Mouse (Mus musculus) CH12.LX (cell line): ENCODE results near the gene Klhdc2.

Source experiments
- CHD1 ChIP-seq: IDR thresholded peaks from 2 replicates; pipeline ENCODE4 v1.6.1; 2012; ENCODE audit warnings: low read depth, low read length, improper control_type of control experiment, inconsistent platforms
- CTCF ChIP-seq, 2 experiments: IDR thresholded peaks in 1 of 2; conservative IDR thresholded peaks in 1 of 2; 2 replicates each; pipeline ENCODE4 v1.5.1; 2011 to 2012; ENCODE audit warnings: low read depth in 2 of 2, low read length in 2 of 2, improper control_type of control experiment in 1 of 2, inconsistent platforms in 1 of 2, mild to moderate bottlenecking in 1 of 2, moderate library complexity in 1 of 2
- EP300 ChIP-seq: IDR thresholded peaks from 2 replicates; pipeline ENCODE4 v1.6.1; 2011; ENCODE audit warnings: low read length, improper control_type of control experiment
- MAX ChIP-seq: IDR thresholded peaks from 2 replicates; pipeline ENCODE4 v1.6.1; 2011; ENCODE audit warnings: low read length, improper control_type of control experiment
- MAZ ChIP-seq: IDR thresholded peaks from 2 replicates; pipeline ENCODE4 v1.6.1; 2012; ENCODE audit warnings: low read depth, mild to moderate bottlenecking, inconsistent platforms, low read length, improper control_type of control experiment, moderate library complexity
- NRF1 ChIP-seq: IDR thresholded peaks from 2 replicates; pipeline ENCODE4 v1.6.1; 2014; ENCODE audit warnings: low read depth, mild to moderate bottlenecking, inconsistent platforms, low read length, improper control_type of control experiment, moderate library complexity
- UBTF ChIP-seq: IDR thresholded peaks from 2 replicates; pipeline ENCODE4 v1.6.1; 2012; ENCODE audit warnings: low read depth, mild to moderate bottlenecking, inconsistent platforms, low read length, improper control_type of control experiment, moderate library complexity
- USF1 ChIP-seq: IDR thresholded peaks from 2 replicates; pipeline ENCODE4 v1.6.1; 2014; ENCODE audit warnings: low read depth, mild to moderate bottlenecking, inconsistent platforms, low read length, improper control_type of control experiment
- ZC3H11A ChIP-seq: IDR thresholded peaks from 2 replicates; pipeline ENCODE4 v1.6.1; 2012; ENCODE audit warnings: low read depth, mild to moderate bottlenecking, inconsistent platforms, low read length, improper control_type of control experiment

GRCm38 (mm10) chr12:69306333-69306732 is 9.9 kb downstream of the Klhdc2 start:
- TF ChIP-seq CTCF (conservative IDR thresholded peaks at IDR 0.05 in 1 of 2, IDR thresholded peaks at IDR 0.05 in 1 of 2; ENCODE audit: low read depth in 2 of 2, low read length in 2 of 2) (no peak), UBTF (no peak), CHD1 (no peak), EP300 (no peak), ZC3H11A (no peak), NRF1 (no peak), MAZ (no peak), USF1 (no peak), MAX (no peak)
